Mouse (Mus musculus): Measurements from ENCODE around the gene Gm19426. TPM values are rescaled to one million over a fixed set of nuclear protein-coding genes. Genes with fewer than 3 reads are reported as not detected.
A peak's percentile ranks its signal among the peaks of the same experiment; 100 is the strongest.

Gm19426 gene
- total and polyA plus RNA-seq, 3 experiments, result not detected

DNA sequence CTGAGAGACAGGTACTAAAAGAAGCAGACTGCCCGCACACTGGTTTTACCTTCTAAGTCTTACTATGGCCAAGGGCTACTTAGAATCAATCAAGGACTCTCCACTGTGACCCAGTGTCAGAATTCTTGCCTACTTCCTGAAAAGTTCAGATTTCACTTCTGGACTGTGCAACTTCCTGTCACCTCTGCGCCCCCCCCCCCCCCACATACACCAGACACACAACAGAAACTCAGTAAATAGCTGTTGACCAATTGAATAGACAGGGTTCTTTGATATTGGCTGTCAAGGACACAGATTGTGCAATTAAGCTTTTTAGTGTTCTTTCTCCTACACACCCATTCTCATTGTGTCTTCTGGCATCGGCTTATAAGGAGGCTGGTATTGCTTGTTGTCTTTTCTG is 44.9 kb upstream of the Gm19426 start:
- dilution Hi-C loops (cut with MboI; ENCODE audit: extremely low pct_ligation_motif_present, extremely low pct_unique_long_range_greater_than_20kb, low sequenced_read_pairs), result no loop called here
- no peak for DNase-seq (ENCODE audit: extremely low read depth)
- Histone ChIP-seq H3K27me3 (replicated peaks) (no peaks in the 10 kb centered on the region), H3K9me3 (replicated peaks; ENCODE audit: low read length) (no peaks in the 10 kb centered on the region), H3K79me2 (replicated peaks; ENCODE audit: control insufficient read depth, extremely low read depth, insufficient read depth, poor library complexity, severe bottlenecking) (no peaks in the 10 kb centered on the region), H3K4me1 (ENCODE audit: control insufficient read depth in 1 of 2, insufficient read depth in 2 of 2) (peaks cover 0 to 24% of the 10 kb centered on the region in 2 experiments; a peak in 2 of 4 replicates), H3K4me3 (replicated peaks in 1 of 3; ENCODE audit: low read depth in 2 of 3, low read length in 2 of 3, poor library complexity in 1 of 3) (no peak overlapping the region), H3K27ac (ENCODE audit: insufficient read depth, low read depth) (no peak overlapping the region), H3K36me3 (replicated peaks in 1 of 2; ENCODE audit: control insufficient read depth in 1 of 2, insufficient read depth in 1 of 2, low read length in 1 of 2) (no peaks in the 10 kb centered on the region), H3K4me2 (ENCODE audit: insufficient read depth, low read depth, poor library complexity, severe bottlenecking) (no peak overlapping the region), H3K9ac (ENCODE audit: insufficient read depth, low read depth) (no peak overlapping the region)
- TF ChIP-seq POLR2AphosphoS2 (IDR thresholded peaks at IDR 0.05; ENCODE audit: low read depth, low read length) (no peak), CTCF (conservative IDR thresholded peaks at IDR 0.05 in 1 of 2, IDR thresholded peaks at IDR 0.05 in 1 of 2; ENCODE audit: low read depth in 2 of 2, low read length in 2 of 2) (no peak), MEF2A (IDR thresholded peaks at IDR 0.05; ENCODE audit: borderline replicate concordance, low read depth, low read length) (no peak), IRF4 (IDR thresholded peaks at IDR 0.05; ENCODE audit: low read depth, low read length) (no peak), ZNF384 (IDR thresholded peaks at IDR 0.05; ENCODE audit: low read depth, low read length) (no peak), EP300 (IDR thresholded peaks at IDR 0.05; ENCODE audit: low read length) (no peak)
- in situ Hi-C loops (cut with MboI; ENCODE audit: low pct_ligation_motif_present, low pct_unique_long_range_greater_than_20kb, low sequenced_read_pairs), result no loop called here

DNA sequence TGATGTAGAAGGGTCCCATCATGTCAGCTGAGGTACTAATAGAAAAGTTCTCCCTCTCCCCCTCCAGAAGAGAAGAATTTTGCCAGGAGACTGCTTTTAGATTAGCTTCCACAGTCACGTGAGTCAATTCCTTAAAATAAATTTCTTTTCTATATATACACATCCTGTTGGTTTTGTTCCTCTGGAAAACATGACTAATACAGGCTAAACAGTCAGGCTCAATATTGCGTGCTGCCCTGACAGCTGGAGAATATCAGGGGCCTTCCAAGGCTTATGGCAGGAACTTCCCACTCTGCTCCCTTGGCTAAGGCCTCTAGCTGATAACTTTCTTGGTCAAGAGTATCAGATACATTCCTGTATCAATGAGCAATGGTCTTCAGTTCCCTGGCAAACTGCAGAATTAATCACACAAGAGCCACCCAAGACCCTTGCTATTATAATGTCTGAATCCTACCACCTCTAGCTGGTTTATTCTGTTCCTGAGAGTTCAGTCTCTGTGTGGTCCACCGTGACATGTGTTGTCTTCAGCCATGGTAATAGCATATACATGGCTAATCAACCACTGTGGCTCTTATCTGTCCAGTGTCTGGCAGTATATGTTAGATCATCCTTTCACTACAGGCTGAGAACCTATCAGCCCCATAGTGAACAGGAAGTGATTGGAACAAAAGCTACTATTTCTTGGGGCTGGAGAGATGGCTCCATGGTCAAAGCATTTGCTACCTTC is 40.5 kb upstream of the Gm19426 start:
- no peak overlapping the region for H3K4me2 ChIP-seq (ENCODE audit: insufficient read depth, low read depth, poor library complexity, severe bottlenecking)
- H3K4me3 ChIP-seq (replicated peaks in 1 of 3; ENCODE audit: low read depth in 2 of 3, low read length in 2 of 3, poor library complexity in 1 of 3), result no peak overlapping the region
- no peaks in the 10 kb centered on the region for H3K36me3 ChIP-seq (replicated peaks in 1 of 2; ENCODE audit: control insufficient read depth in 1 of 2, insufficient read depth in 1 of 2, low read length in 1 of 2)
- dilution Hi-C loops (cut with MboI; ENCODE audit: extremely low pct_ligation_motif_present, extremely low pct_unique_long_range_greater_than_20kb, low sequenced_read_pairs) (no loop called here), in situ Hi-C loops (cut with MboI; ENCODE audit: low pct_ligation_motif_present, low pct_unique_long_range_greater_than_20kb, low sequenced_read_pairs) (no loop called here)
- TF ChIP-seq BHLHE40 (IDR thresholded peaks at IDR 0.05; ENCODE audit: low read depth, low read length), result peak; percentile 46; the same call in 1 of the 2 replicates
- TF ChIP-seq CTCF (conservative IDR thresholded peaks at IDR 0.05 in 1 of 2, IDR thresholded peaks at IDR 0.05 in 1 of 2; ENCODE audit: low read depth in 2 of 2, low read length in 2 of 2), result no peak
- TF ChIP-seq EP300 (IDR thresholded peaks at IDR 0.05; ENCODE audit: low read length), result no peak
- TF ChIP-seq PAX5 (IDR thresholded peaks at IDR 0.05; ENCODE audit: low read length), result no peak
- TF ChIP-seq POLR2A (IDR thresholded peaks at IDR 0.05; ENCODE audit: low read depth, low read length), result no peak
- DNase-seq (ENCODE audit: extremely low read depth), result no peak
- peaks cover 0 to 24% of the 10 kb centered on the region in 2 experiments; a peak in 2 of 4 replicates for H3K4me1 ChIP-seq (ENCODE audit: control insufficient read depth in 1 of 2, insufficient read depth in 2 of 2)
- no peaks in the 10 kb centered on the region for H3K9me3 ChIP-seq (replicated peaks; ENCODE audit: low read length)
- H3K9ac ChIP-seq (ENCODE audit: insufficient read depth, low read depth), result no peak overlapping the region
- no peaks in the 10 kb centered on the region for H3K27me3 ChIP-seq (replicated peaks)
- no peak overlapping the region for H3K27ac ChIP-seq (ENCODE audit: insufficient read depth, low read depth)
- H3K79me2 ChIP-seq (replicated peaks; ENCODE audit: control insufficient read depth, extremely low read depth, insufficient read depth, poor library complexity, severe bottlenecking), result no peaks in the 10 kb centered on the region

DNA sequence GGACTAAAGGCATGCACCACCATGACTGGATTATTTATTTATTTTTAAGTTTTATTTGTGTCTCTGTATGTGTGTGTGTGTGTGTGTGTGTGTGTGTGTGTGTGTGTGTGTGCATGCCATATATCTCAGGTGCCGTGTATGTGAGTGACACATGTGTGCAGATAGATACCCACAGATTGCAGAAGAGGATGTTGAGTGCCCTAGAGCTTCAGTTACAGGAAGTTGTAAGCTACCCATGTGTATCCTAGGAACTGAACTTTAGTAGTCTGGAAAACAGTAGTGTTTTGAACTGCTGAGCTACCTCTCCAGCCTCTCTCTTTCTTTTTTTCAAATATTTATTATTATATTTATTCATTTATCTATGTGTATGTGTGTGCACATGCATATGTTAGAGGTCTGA is 39.9 kb upstream of the Gm19426 start:
- Histone ChIP-seq H3K79me2 (replicated peaks; ENCODE audit: control insufficient read depth, extremely low read depth, insufficient read depth, poor library complexity, severe bottlenecking) (no peaks in the 10 kb centered on the region), H3K9me3 (replicated peaks; ENCODE audit: low read length) (no peaks in the 10 kb centered on the region), H3K27ac (ENCODE audit: insufficient read depth, low read depth) (no peak overlapping the region), H3K4me1 (ENCODE audit: control insufficient read depth in 1 of 2, insufficient read depth in 2 of 2) (peaks cover 0 to 24% of the 10 kb centered on the region in 2 experiments; a peak in 2 of 4 replicates), H3K9ac (ENCODE audit: insufficient read depth, low read depth) (no peak overlapping the region), H3K36me3 (replicated peaks in 1 of 2; ENCODE audit: control insufficient read depth in 1 of 2, insufficient read depth in 1 of 2, low read length in 1 of 2) (no peaks in the 10 kb centered on the region), H3K4me2 (ENCODE audit: insufficient read depth, low read depth, poor library complexity, severe bottlenecking) (no peak overlapping the region), H3K4me3 (replicated peaks in 1 of 3; ENCODE audit: low read depth in 2 of 3, low read length in 2 of 3, poor library complexity in 1 of 3) (no peak overlapping the region), H3K27me3 (replicated peaks) (peaks cover 6% of the 10 kb centered on the region)
- dilution Hi-C loops (cut with MboI; ENCODE audit: extremely low pct_ligation_motif_present, extremely low pct_unique_long_range_greater_than_20kb, low sequenced_read_pairs) (no loop called here), in situ Hi-C loops (cut with MboI; ENCODE audit: low pct_ligation_motif_present, low pct_unique_long_range_greater_than_20kb, low sequenced_read_pairs) (no loop called here)
- no peak for DNase-seq (ENCODE audit: extremely low read depth)
- TF ChIP-seq SMC3 (IDR thresholded peaks at IDR 0.05; ENCODE audit: low read depth, low read length), result no peak
- TF ChIP-seq KAT2A (IDR thresholded peaks at IDR 0.05; ENCODE audit: insufficient replicate concordance, low read length), result no peak
- no peak for TF ChIP-seq ZC3H11A (IDR thresholded peaks at IDR 0.05; ENCODE audit: low read depth, low read length)
- no peak for TF ChIP-seq POLR2A (IDR thresholded peaks at IDR 0.05; ENCODE audit: low read depth, low read length)
